Mouse (Mus musculus): ENCODE data around the gene Rftn2.

GRCm38 (mm10) chr1:55227376-55227775 lies 794 bp upstream of the Rftn2 start:
- TF ChIP-seq CTCF (IDR thresholded peaks at IDR 0.05; ENCODE audit: low read depth) (no peak), EP300 (IDR thresholded peaks at IDR 0.05; ENCODE audit: low read depth) (no peak)

All from heart, postnatal 0 days (tissue).